ENCODE assay signal across 14 mouse cellular contexts in genomic region chr9:124273172-124273571, GRCm38 (mm10). TPM values are rescaled to one million over a fixed set of nuclear protein-coding genes. Genes with fewer than 3 reads are reported as not detected.
DNase-seq lines count a peak whose midpoint lies in the region; ATAC-seq lines count a peak whose summit lies in the region.
"Had no signal": no experiment of that assay in that cellular context is flagged by ENCODE, and none has a peak within 500 bp of the region (broad histone marks: within the 10 kb centered on the region; RNA-seq: fewer than 3 reads in every experiment).

No protein-coding gene starts in this region.

- intact Hi-C loops in gastrocnemius, postnatal 14 days (cut with DNase I; ENCODE audit: low total_unique reads) = loop anchor here (5.0 kb wide), 1 partner anchor 54 kb away; no protein-coding TSS in a partner anchor

- no peak overlapping the region for H3K27ac ChIP-seq in forebrain, embryonic 15.5 days (replicated peaks)
- H3K27ac ChIP-seq in neural tube, embryonic 15.5 days (replicated peaks) = no peak overlapping the region
- H3K27ac ChIP-seq: embryonic facial prominence, embryonic 12.5 days; lung, embryonic 15.5 days had no signal

- no peak overlapping the region for H3K4me2 ChIP-seq in forebrain, embryonic 15.5 days (replicated peaks)
- H3K4me2 ChIP-seq in neural tube, embryonic 15.5 days = no peak overlapping the region
- H3K4me2 ChIP-seq: embryonic facial prominence, embryonic 12.5 days; lung, embryonic 15.5 days; midbrain, embryonic 11.5 days had no signal

- H3K27me3 ChIP-seq in forebrain, embryonic 15.5 days = no peaks in the 10 kb centered on the region
- H3K27me3 ChIP-seq in neural tube, embryonic 15.5 days (replicated peaks) = no peaks in the 10 kb centered on the region
- H3K27me3 ChIP-seq: embryonic facial prominence, embryonic 12.5 days; lung, embryonic 15.5 days had no signal

- H3K9ac ChIP-seq in forebrain, embryonic 15.5 days (replicated peaks) = no peak overlapping the region
- no peak overlapping the region for H3K9ac ChIP-seq in neural tube, embryonic 15.5 days (replicated peaks)
- H3K9ac ChIP-seq: embryonic facial prominence, embryonic 12.5 days; lung, embryonic 15.5 days had no signal

- peaks cover 69% of the 10 kb centered on the region for H3K9me3 ChIP-seq in forebrain, embryonic 15.5 days
- H3K9me3 ChIP-seq in neural tube, embryonic 15.5 days (replicated peaks) = peaks cover 52% of the 10 kb centered on the region

- ATAC-seq in forebrain, embryonic 15.5 days (replicated peaks) = peak; percentile 16; the same call in 1 of the 2 replicates
- no peak for ATAC-seq in neural tube, embryonic 15.5 days (ENCODE audit: low FRiP score)

- peaks cover 55% of the 10 kb centered on the region for H3K36me3 ChIP-seq in forebrain, embryonic 15.5 days
- H3K36me3 ChIP-seq in neural tube, embryonic 15.5 days = peaks cover 49% of the 10 kb centered on the region

- peak; percentile 11 for DNase-seq in gastrocnemius, postnatal 14 days
- DNase-seq in gastrocnemius, adult 18-20 months (ENCODE audit: low spot score) = no peak
- DNase-seq in kidney, adult 8-10 months = peak; percentile 43 to 46
- no peak for DNase-seq in kidney, adult 18-20 months
- peak; percentile 91 for DNase-seq in Muller cell, postnatal 12 days (ENCODE audit: inconsistent ontology term)
- DNase-seq in embryo, embryonic 11 days = no peak
- DNase-seq: heart, adult 18-20 months; layer of hippocampus, adult 9-11 months; thymus, postnatal 14 days had no signal

- H3K4me3 ChIP-seq in forebrain, embryonic 15.5 days = no peak overlapping the region
- H3K4me3 ChIP-seq in neural tube, embryonic 15.5 days (replicated peaks) = no peak overlapping the region
- H3K4me3 ChIP-seq: embryonic facial prominence, embryonic 12.5 days; lung, embryonic 15.5 days had no signal

- H3K4me1 ChIP-seq in forebrain, embryonic 15.5 days = no peaks in the 10 kb centered on the region
- H3K4me1 ChIP-seq in neural tube, embryonic 15.5 days = no peaks in the 10 kb centered on the region
- H3K4me1 ChIP-seq: embryonic facial prominence, embryonic 12.5 days; lung, embryonic 15.5 days had no signal

RNA-seq across cellular contexts. Expression of gene 2010315B03Rik, which starts 39.3 kb away (rescaled TPM):
- 10 to 100 TPM in 1 of 2 experiments, 1 to 10 TPM in 1; 9.0 to 11.1 TPM for total RNA-seq in gastrocnemius, postnatal 14 days (2021)
- total RNA-seq in gastrocnemius, adult 18-20 months (2021) = 10 to 100 TPM in 1 of 2 experiments, 1 to 10 TPM in 1; 8.1 to 12.4 TPM
- 9.0 and 10.9 TPM in 2 replicates for polyA plus RNA-seq in forebrain, embryonic 15.5 days (2015; fragmentation: Nextera tagmentation; extraction: Ambion mirVana)
- 11.5 and 12.7 TPM in 2 replicates for polyA plus RNA-seq in neural tube, embryonic 15.5 days (2015; fragmentation: Nextera tagmentation; extraction: Ambion mirVana)

Comparison
In these comparisons a context has a peak if more than half of its experiments do, and no peak if none do; other contexts are left out.
1. DNase-seq: peak in gastrocnemius, postnatal 14 days (single experiment), kidney, adult 8-10 months (2 of 2) and Muller cell, postnatal 12 days (single experiment); none in gastrocnemius, adult 18-20 months (single experiment), kidney, adult 18-20 months (single experiment) and embryo, embryonic 11 days (single experiment).